Mouse (Mus musculus): ENCODE results near the gene Tnnc2. TPM values are rescaled to one million over a fixed set of nuclear protein-coding genes. Genes with fewer than 3 reads are reported as not detected.

Gene Tnnc2
- polyA plus RNA-seq (2015; fragmentation: Nextera tagmentation; extraction: Ambion mirVana): 383 and 528 TPM in 2 replicates

- Histone ChIP-seq H3K9ac (no peak within 1 kb of the TSS), H3K4me3 (replicated peaks) (no peak within 1 kb of the TSS), H3K9me3 (replicated peaks) (no peaks in the 10 kb centered on the region), H3K36me3 (no peaks in the 10 kb centered on the region), H3K4me2 (replicated peaks) (no peak within 1 kb of the TSS), H3K4me1 (peaks cover 3% of the 10 kb centered on the region), H3K27ac (replicated peaks) (no peak within 1 kb of the TSS), H3K27me3 (no peaks in the 10 kb centered on the region; the same call in 1 of the 2 replicates)
- 62% methylated on average over 8 of the region's 8 CpGs for WGBS
- no peak for ATAC-seq (ENCODE audit: insufficient number of reproducible peaks, low FRiP score, low TSS enrichment, low read depth)
Measured at GRCm38 (mm10) chr2:164779481-164780086, at the start of gene Tnnc2. TSS of gene Tnnc2 (minus strand) at chr2:164779967.

- H3K4me1 ChIP-seq: peaks cover 16% of the 10 kb centered on the region
- whole genome bisulfite sequencing: 95% methylated on average over 1 of the region's 1 CpGs
- no peak overlapping the region for H3K4me2 ChIP-seq (replicated peaks)
- H3K9ac ChIP-seq: no peak overlapping the region
- no peak for ATAC-seq (ENCODE audit: insufficient number of reproducible peaks, low FRiP score, low TSS enrichment, low read depth)
- no peak overlapping the region for H3K4me3 ChIP-seq (replicated peaks)
- no peaks in the 10 kb centered on the region for H3K9me3 ChIP-seq (replicated peaks)
- H3K27me3 ChIP-seq: no peaks in the 10 kb centered on the region
- H3K36me3 ChIP-seq: peaks cover 40% of the 10 kb centered on the region
- no peak overlapping the region for H3K27ac ChIP-seq (replicated peaks)
Measured at GRCm38 (mm10) chr2:164829090-164829489, 49.3 kb upstream of the Tnnc2 start.

GRCm38 (mm10) chr2:164828437-164828836 lies 48.7 kb upstream of the Tnnc2 start, which contains the start of gene Spata25:
TSS of gene Spata25 (minus strand) at chr2:164828537.
- no peak within 1 kb of the TSS for H3K4me2 ChIP-seq (replicated peaks)
- no peak for ATAC-seq (ENCODE audit: insufficient number of reproducible peaks, low FRiP score, low TSS enrichment, low read depth)
- peaks cover 40% of the 10 kb centered on the region for H3K36me3 ChIP-seq
- H3K27ac ChIP-seq (replicated peaks): no peak within 1 kb of the TSS
- peaks cover 20% of the 10 kb centered on the region for H3K4me1 ChIP-seq
- 86% methylated on average over 6 of the region's 6 CpGs for WGBS
- H3K4me3 ChIP-seq (replicated peaks): no peak within 1 kb of the TSS
- no peaks in the 10 kb centered on the region for H3K27me3 ChIP-seq
- no peaks in the 10 kb centered on the region for H3K9me3 ChIP-seq (replicated peaks)
- no peak within 1 kb of the TSS for H3K9ac ChIP-seq

- Histone ChIP-seq H3K9ac (no peak overlapping the region), H3K27me3 (no peaks in the 10 kb centered on the region), H3K27ac (replicated peaks) (no peak overlapping the region), H3K4me1 (peaks cover 15% of the 10 kb centered on the region), H3K9me3 (replicated peaks) (no peaks in the 10 kb centered on the region), H3K4me2 (replicated peaks) (no peak overlapping the region), H3K4me3 (replicated peaks) (no peak overlapping the region), H3K36me3 (peaks cover 40% of the 10 kb centered on the region)
- ATAC-seq (ENCODE audit: insufficient number of reproducible peaks, low FRiP score, low TSS enrichment, low read depth): no peak
- 84% methylated on average over 16 of the region's 16 CpGs for WGBS
Measured at GRCm38 (mm10) chr2:164827146-164827850, 47.5 kb upstream of the Tnnc2 start.

GRCm38 (mm10) chr2:164825521-164825920 lies 45.8 kb upstream of the Tnnc2 start:
- 93% methylated on average over 17 of the region's 17 CpGs for WGBS
- H3K27ac ChIP-seq (replicated peaks): no peak overlapping the region
- peaks cover 17% of the 10 kb centered on the region for H3K4me1 ChIP-seq
- no peak for ATAC-seq (ENCODE audit: insufficient number of reproducible peaks, low FRiP score, low TSS enrichment, low read depth)
- no peaks in the 10 kb centered on the region for H3K9me3 ChIP-seq (replicated peaks)
- peaks cover 48% of the 10 kb centered on the region for H3K36me3 ChIP-seq
- H3K27me3 ChIP-seq: no peaks in the 10 kb centered on the region
- no peak overlapping the region for H3K4me3 ChIP-seq (replicated peaks)
- no peak overlapping the region for H3K9ac ChIP-seq
- H3K4me2 ChIP-seq (replicated peaks): no peak overlapping the region

- peak overlapping the region; percentile 63 for H3K4me2 ChIP-seq (replicated peaks)
- no peaks in the 10 kb centered on the region for H3K27me3 ChIP-seq
- H3K4me1 ChIP-seq: peaks cover 17% of the 10 kb centered on the region
- no peak overlapping the region for H3K27ac ChIP-seq (replicated peaks)
- no peak for ATAC-seq (ENCODE audit: insufficient number of reproducible peaks, low FRiP score, low TSS enrichment, low read depth)
- H3K9me3 ChIP-seq (replicated peaks): no peaks in the 10 kb centered on the region
- H3K36me3 ChIP-seq: peaks cover 50% of the 10 kb centered on the region
- no peak overlapping the region for H3K9ac ChIP-seq
- no peak overlapping the region for H3K4me3 ChIP-seq (replicated peaks)
- 85% methylated on average over 4 of the region's 4 CpGs for WGBS
Measured at GRCm38 (mm10) chr2:164823969-164824368, 44.2 kb upstream of the Tnnc2 start.

- Histone ChIP-seq H3K9me3 (replicated peaks) (no peaks in the 10 kb centered on the region), H3K36me3 (peaks cover 46% of the 10 kb centered on the region), H3K4me1 (peaks cover 17% of the 10 kb centered on the region), H3K4me2 (replicated peaks) (peak overlapping the region; percentile 63), H3K4me3 (replicated peaks) (peak overlapping the region; percentile 85), H3K27ac (replicated peaks) (peak overlapping the region; percentile 91), H3K27me3 (no peaks in the 10 kb centered on the region), H3K9ac (peak overlapping the region; percentile 66)
- WGBS: 3% methylated on average over 10 of the region's 10 CpGs
- ATAC-seq (ENCODE audit: insufficient number of reproducible peaks, low FRiP score, low TSS enrichment, low read depth): peak; percentile 48; the same call in 1 of the 2 replicates
Measured at GRCm38 (mm10) chr2:164823181-164823585, 43.4 kb upstream of the Tnnc2 start.

- Histone ChIP-seq H3K36me3 (peaks cover 41% of the 10 kb centered on the region), H3K4me3 (replicated peaks) (peak within 1 kb of the TSS; percentile 85), H3K4me2 (replicated peaks) (peak within 1 kb of the TSS; percentile 63), H3K9me3 (replicated peaks) (no peaks in the 10 kb centered on the region), H3K4me1 (peaks cover 19% of the 10 kb centered on the region), H3K27me3 (no peaks in the 10 kb centered on the region), H3K9ac (peak within 1 kb of the TSS; percentile 66), H3K27ac (replicated peaks) (peak within 1 kb of the TSS; percentile 91)
- WGBS: under 1% methylated on average over 32 of the region's 32 CpGs
- peak; percentile 98 for ATAC-seq (ENCODE audit: insufficient number of reproducible peaks, low FRiP score, low TSS enrichment, low read depth)
Measured at GRCm38 (mm10) chr2:164822636-164823165, 42.9 kb upstream of the Tnnc2 start, which contains the start of gene Zswim1. TSS of gene Zswim1 (plus strand) at chr2:164822686.

GRCm38 (mm10) chr2:164821060-164821459 lies 41.3 kb upstream of the Tnnc2 start:
- Histone ChIP-seq H3K27me3 (no peaks in the 10 kb centered on the region), H3K9ac (no peak overlapping the region), H3K4me1 (peaks cover 27% of the 10 kb centered on the region), H3K4me2 (replicated peaks) (no peak overlapping the region), H3K27ac (replicated peaks) (no peak overlapping the region), H3K36me3 (peaks cover 25% of the 10 kb centered on the region), H3K4me3 (replicated peaks) (no peak overlapping the region), H3K9me3 (replicated peaks) (no peaks in the 10 kb centered on the region)
- 80% methylated on average over 6 of the region's 6 CpGs for WGBS
- ATAC-seq (ENCODE audit: insufficient number of reproducible peaks, low FRiP score, low TSS enrichment, low read depth): no peak

- H3K4me1 ChIP-seq: peaks cover 16% of the 10 kb centered on the region; the same call in 1 of the 2 replicates
- no peak overlapping the region for H3K4me2 ChIP-seq (replicated peaks)
- ATAC-seq (ENCODE audit: insufficient number of reproducible peaks, low FRiP score, low TSS enrichment, low read depth): no peak
- H3K4me3 ChIP-seq (replicated peaks): no peak overlapping the region
- H3K36me3 ChIP-seq: peaks cover 10% of the 10 kb centered on the region
- WGBS: 55% methylated on average over 5 of the region's 5 CpGs
- no peak overlapping the region for H3K9ac ChIP-seq
- no peak overlapping the region for H3K27ac ChIP-seq (replicated peaks)
- H3K9me3 ChIP-seq (replicated peaks): no peaks in the 10 kb centered on the region
- H3K27me3 ChIP-seq: no peaks in the 10 kb centered on the region
Measured at GRCm38 (mm10) chr2:164817703-164818102, 37.9 kb upstream of the Tnnc2 start.

GRCm38 (mm10) chr2:164817206-164817605 lies 37.4 kb upstream of the Tnnc2 start:
- Histone ChIP-seq H3K36me3 (peaks cover 10% of the 10 kb centered on the region), H3K27me3 (no peaks in the 10 kb centered on the region), H3K9me3 (replicated peaks) (no peaks in the 10 kb centered on the region), H3K4me1 (peaks cover 12% of the 10 kb centered on the region; the same call in 1 of the 2 replicates), H3K27ac (replicated peaks) (no peak overlapping the region), H3K4me3 (replicated peaks) (no peak overlapping the region), H3K9ac (no peak overlapping the region), H3K4me2 (replicated peaks) (no peak overlapping the region)
- no peak for ATAC-seq (ENCODE audit: insufficient number of reproducible peaks, low FRiP score, low TSS enrichment, low read depth)
- WGBS: 69% methylated on average over 6 of the region's 6 CpGs

All from embryonic facial prominence, embryonic 15.5 days (tissue).